Mouse (Mus musculus) mouse trophoblast stem cell (cell line): ENCODE data around the gene Actc1.

Experiments
- in situ Hi-C, 2 experiments: fragments of 300-500 bp; cut with MseI, MboI; formaldehyde crosslinking; loops; 2 replicates in 1 of 2; 3 replicates in 1 of 2; pipeline ENCODE4 v1.15.1; 2025

Gene Actc1

GRCm38 (mm10) chr2:114050150-114050549, 3.2 kb downstream of the Actc1 start:
- in situ Hi-C loops = no loop called here

DNA sequence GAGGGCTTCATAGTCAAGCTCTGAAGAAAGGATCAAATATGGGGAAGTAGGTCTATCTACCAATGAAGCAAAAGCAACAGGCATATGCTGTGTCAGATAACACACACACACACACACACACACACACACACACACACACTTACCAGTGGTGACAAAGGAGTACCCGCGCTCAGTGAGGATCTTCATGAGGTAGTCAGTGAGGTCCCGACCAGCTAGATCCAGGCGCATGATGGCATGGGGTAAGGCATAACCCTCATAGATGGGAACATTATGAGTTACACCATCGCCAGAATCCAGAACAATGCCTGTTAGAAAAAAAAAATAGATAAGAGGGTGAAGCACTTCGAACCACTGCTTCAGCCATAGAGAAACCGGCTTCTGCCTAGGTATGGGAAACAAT, 4.0 kb downstream of the Actc1 start:
- in situ Hi-C loops = no loop called here

- in situ Hi-C loops = no loop called here
Measured at GRCm38 (mm10) chr2:114047960-114048611, 5.3 kb downstream of the Actc1 start.

DNA sequence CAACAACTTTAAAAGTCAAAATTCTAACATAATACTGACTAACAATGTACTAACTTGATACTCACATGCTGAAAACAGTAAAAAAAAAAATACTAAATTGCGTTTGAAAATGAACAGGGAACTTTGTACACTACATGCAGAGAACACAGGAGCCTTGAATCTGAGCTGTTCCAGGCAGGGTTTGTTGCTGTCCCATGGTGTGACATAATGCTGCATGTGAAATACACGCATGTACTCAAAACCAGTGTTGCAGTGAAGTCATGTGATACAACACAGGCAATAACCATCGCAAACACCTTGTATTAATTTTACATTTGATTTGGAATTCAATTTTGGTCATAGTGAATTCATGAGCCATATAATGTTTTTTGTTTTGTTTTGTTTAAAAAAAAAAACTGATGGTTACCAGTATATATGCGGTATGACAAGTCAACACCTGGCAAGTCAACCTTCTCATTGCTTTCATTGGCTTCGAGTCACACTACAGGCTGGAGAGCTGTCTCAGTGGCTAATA, 7.1 kb downstream of the Actc1 start:
- in situ Hi-C loops = no loop called here

DNA sequence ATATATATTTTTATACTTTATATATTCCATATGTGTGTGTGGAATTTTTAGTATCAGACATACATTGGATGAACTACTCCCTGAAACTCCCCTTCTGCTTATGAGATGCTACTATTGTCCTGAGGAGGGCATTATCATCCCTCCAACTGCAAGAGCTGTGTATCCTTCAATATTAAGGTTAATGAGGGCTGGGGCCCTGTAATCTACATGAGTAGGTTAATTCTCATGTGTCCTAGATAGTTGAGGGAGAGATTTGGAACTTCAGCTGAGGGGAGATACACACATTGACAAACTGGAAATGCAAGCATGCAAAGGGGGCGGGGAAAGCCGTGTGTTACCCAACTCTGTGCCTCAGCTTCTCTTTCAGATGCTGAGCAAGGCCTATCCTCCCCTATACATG, 15.4 kb downstream of the Actc1 start:
- in situ Hi-C loops = no loop called here

GRCm38 (mm10) chr2:114032259-114032658, 21.1 kb downstream of the Actc1 start:
- in situ Hi-C loops = no loop called here

DNA sequence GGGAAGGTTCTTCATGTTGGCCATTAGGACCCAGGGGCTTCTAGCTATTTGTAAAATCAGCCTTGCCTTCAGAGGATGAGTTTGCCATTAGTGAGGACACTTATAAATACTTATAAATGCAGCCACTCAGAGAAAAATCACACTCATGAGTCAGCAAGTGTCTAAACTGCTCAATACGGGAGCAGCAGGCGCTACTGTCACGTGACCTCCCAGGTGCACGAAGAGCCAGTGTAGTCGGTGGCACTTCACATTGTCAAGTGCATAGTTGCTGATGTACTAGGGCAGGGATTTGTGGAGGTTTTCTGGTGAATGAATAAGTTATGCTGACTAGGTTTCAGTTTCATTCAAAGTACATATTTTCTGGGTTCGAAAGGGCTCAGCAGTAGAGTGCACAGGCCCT, 30.0 kb downstream of the Actc1 start:
- in situ Hi-C loops = no loop called here

DNA sequence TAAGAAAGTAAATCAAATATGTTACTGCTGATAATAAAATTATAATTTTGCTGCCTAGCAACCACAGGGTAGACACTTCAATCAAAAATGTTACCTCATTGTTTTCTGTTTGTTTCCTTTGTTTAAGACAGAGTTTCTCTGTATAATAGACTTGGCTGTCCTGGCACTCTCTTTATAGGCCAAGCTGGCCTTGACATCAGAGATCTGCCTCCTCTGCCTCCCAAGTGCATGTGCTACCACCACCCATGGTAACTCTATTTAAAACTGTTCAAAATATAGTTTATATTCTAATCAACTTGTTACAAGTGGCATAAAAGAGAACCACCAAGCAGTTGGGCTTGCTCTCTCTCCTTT, 33.2 kb downstream of the Actc1 start:
- in situ Hi-C loops = no loop called here

- in situ Hi-C loops = no loop called here
Measured at GRCm38 (mm10) chr2:114019474-114020209, 33.7 kb downstream of the Actc1 start.

DNA sequence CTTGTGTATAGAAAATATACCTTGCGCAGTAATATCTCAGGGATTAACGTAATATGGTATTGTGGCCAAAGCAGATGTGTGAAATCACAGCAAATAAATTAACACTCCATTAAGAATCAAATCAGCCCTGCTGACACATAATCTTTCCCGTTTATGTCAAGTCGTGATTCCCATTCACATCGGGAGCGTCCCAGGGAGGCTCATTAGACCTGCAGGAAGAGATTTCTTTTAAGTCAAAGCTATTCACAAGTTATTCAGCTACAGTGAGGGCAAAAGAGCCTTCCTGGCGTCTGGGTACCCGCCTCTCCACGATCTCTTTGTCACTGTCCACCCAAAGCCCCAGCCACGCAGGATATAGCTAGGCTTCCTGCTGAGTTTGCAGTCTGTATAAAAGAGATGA, 35.2 kb downstream of the Actc1 start:
- in situ Hi-C loops = no loop called here

- in situ Hi-C loops = no loop called here
Measured at GRCm38 (mm10) chr2:114014839-114015238, 38.5 kb downstream of the Actc1 start.

DNA sequence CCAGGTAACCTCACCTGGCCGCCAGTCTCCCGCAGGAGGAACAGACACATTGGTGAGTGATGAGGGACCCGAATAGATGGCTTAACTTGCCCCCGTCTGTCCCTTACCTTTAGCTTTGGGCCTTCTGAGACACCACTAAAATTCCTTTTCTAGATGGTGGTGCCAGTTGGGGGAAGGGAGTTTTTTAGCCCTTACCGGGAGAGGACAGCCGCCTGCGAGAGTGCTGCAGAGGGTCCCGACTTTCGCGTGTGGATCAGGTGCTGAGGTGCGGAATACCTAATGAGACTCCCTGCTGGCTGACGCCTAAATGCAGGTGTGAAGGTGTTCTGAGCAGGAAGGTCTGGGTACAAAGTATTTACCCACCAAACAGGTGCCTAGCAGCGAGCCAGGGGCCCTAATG, 39.5 kb downstream of the Actc1 start:
- in situ Hi-C loops = no loop called here

DNA sequence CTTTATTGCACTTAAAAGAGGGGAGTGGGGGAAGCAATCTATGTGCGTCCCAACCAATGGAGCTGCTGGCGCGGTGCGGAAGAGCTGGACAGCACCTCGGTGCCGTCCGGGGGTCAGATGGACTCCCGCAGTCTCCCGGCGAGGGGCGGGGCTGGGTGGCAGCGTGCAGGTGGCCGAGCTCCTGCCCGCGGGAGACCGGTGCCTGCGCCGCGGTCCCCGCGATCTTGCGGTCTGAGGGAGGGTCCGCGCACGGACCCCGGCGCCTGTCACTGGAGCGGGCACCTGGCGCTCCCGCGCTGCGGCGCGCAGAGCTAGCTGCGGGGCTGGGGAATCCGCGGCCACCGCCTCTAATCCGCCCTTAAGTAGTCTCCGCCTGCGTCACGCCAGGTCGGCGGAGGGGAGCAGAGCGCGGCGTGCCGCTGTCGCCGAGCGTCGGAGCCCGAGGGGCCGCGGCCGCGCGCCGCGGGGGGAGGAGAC, 40.0 kb downstream of the Actc1 start, which contains the start of gene Gjd2:
Gene Gjd2 (minus strand): TSS at position 325 of the 477 bp plus-strand sequence.
- in situ Hi-C loops = no loop called here

- in situ Hi-C loops = no loop called here
Measured at GRCm38 (mm10) chr2:114012749-114013211, 40.6 kb downstream of the Actc1 start.

GRCm38 (mm10) chr2:114011838-114012237, 41.5 kb downstream of the Actc1 start:
- in situ Hi-C loops = no loop called here

GRCm38 (mm10) chr2:114008321-114008720, 45.0 kb downstream of the Actc1 start:
- in situ Hi-C loops = no loop called here

DNA sequence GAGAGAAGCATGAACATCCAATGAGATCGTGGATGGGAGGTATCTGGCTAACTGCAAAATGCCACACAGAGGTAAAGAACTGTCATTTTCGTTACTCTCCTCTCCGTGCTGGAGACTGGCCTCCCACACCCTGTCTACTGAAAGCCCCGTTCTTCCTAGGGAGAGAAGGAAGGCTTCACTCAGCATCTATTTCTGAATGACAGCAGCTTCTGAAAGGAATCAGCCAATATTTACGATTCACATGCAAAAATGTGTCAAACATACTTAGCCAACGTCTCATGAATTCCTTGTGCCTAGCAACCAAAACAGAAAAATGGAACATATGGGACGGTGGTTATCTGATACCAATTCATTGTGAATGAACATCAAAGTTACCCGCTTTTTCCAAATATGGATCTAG, 55.9 kb downstream of the Actc1 start:
- in situ Hi-C loops = no loop called here
